Mouse (Mus musculus): ENCODE measurements around the gene Gprin1. TPM values are rescaled to one million over a fixed set of nuclear protein-coding genes. Genes with fewer than 3 reads are reported as not detected.

The Gprin1 gene
- polyA plus RNA-seq, 1 experiment = 0.05 TPM

- no peak for TF ChIP-seq POLR2A (IDR thresholded peaks at IDR 0.05; ENCODE audit: low read depth, low read length)
- TF ChIP-seq CTCF (IDR thresholded peaks at IDR 0.05; ENCODE audit: extremely low read depth, insufficient read depth, insufficient read length, insufficient replicate concordance) = no peak
- 82% methylated on average over 11 of the region's 11 CpGs for WGBS
- H3K27me3 ChIP-seq (ENCODE audit: control insufficient read depth, insufficient read depth, low read length) = no peaks in the 10 kb centered on the region
Measured at GRCm38 (mm10) chr13:54726131-54726530, 23.5 kb downstream of the Gprin1 start.

GRCm38 (mm10) chr13:54723143-54723542, 26.5 kb downstream of the Gprin1 start:
- TF ChIP-seq CTCF (IDR thresholded peaks at IDR 0.05; ENCODE audit: extremely low read depth, insufficient read depth, insufficient read length, insufficient replicate concordance) = no peak
- no peak for TF ChIP-seq POLR2A (IDR thresholded peaks at IDR 0.05; ENCODE audit: low read depth, low read length)

More at GRCm38 (mm10) chr13:54726131-54726530, 23.5 kb downstream of the Gprin1 start:
- H3K4me1 ChIP-seq (ENCODE audit: control insufficient read depth, insufficient read depth, insufficient read length) = no peaks in the 10 kb centered on the region
- no peaks in the 10 kb centered on the region for H3K36me3 ChIP-seq (ENCODE audit: control insufficient read depth, insufficient read depth, low read length)
- no peak overlapping the region for H3K4me3 ChIP-seq (ENCODE audit: extremely low read depth, insufficient read depth, insufficient read length)
- no peak overlapping the region for H3K27ac ChIP-seq (ENCODE audit: insufficient read depth, low read length)
- DNase-seq (ENCODE audit: low read depth in 1 of 2, low spot score in 2 of 2) = no peak

GRCm38 (mm10) chr13:54716916-54717315, 32.8 kb downstream of the Gprin1 start:
- TF ChIP-seq CTCF (IDR thresholded peaks at IDR 0.05; ENCODE audit: extremely low read depth, insufficient read depth, insufficient read length, insufficient replicate concordance) (peak; percentile 80), POLR2A (IDR thresholded peaks at IDR 0.05; ENCODE audit: low read depth, low read length) (no peak)
- no peak overlapping the region for H3K27ac ChIP-seq (ENCODE audit: insufficient read depth, low read length)
- H3K36me3 ChIP-seq (ENCODE audit: control insufficient read depth, insufficient read depth, low read length) = no peaks in the 10 kb centered on the region
- WGBS = 2% methylated on average over 5 of the region's 5 CpGs
- H3K4me3 ChIP-seq (ENCODE audit: extremely low read depth, insufficient read depth, insufficient read length) = no peak overlapping the region
- H3K4me1 ChIP-seq (ENCODE audit: control insufficient read depth, insufficient read depth, insufficient read length) = no peaks in the 10 kb centered on the region
- H3K27me3 ChIP-seq (ENCODE audit: control insufficient read depth, insufficient read depth, low read length) = no peaks in the 10 kb centered on the region
- peak; percentile 19 to 38 for DNase-seq (ENCODE audit: low read depth in 1 of 2, low spot score in 2 of 2)

More at GRCm38 (mm10) chr13:54723143-54723542, 26.5 kb downstream of the Gprin1 start:
- no peaks in the 10 kb centered on the region for H3K27me3 ChIP-seq (ENCODE audit: control insufficient read depth, insufficient read depth, low read length)
- H3K4me1 ChIP-seq (ENCODE audit: control insufficient read depth, insufficient read depth, insufficient read length) = no peaks in the 10 kb centered on the region
- no peaks in the 10 kb centered on the region for H3K36me3 ChIP-seq (ENCODE audit: control insufficient read depth, insufficient read depth, low read length)
- no peak for DNase-seq (ENCODE audit: low read depth in 1 of 2, low spot score in 2 of 2)
- no peak overlapping the region for H3K27ac ChIP-seq (ENCODE audit: insufficient read depth, low read length)
- no peak overlapping the region for H3K4me3 ChIP-seq (ENCODE audit: extremely low read depth, insufficient read depth, insufficient read length)
- 94% methylated on average over 3 of the region's 3 CpGs for WGBS

GRCm38 (mm10) chr13:54714996-54715395, 34.7 kb downstream of the Gprin1 start:
- no peak for TF ChIP-seq CTCF (IDR thresholded peaks at IDR 0.05; ENCODE audit: extremely low read depth, insufficient read depth, insufficient read length, insufficient replicate concordance)
- TF ChIP-seq POLR2A (IDR thresholded peaks at IDR 0.05; ENCODE audit: low read depth, low read length) = no peak
- WGBS = 76% methylated on average over 10 of the region's 10 CpGs

GRCm38 (mm10) chr13:54714393-54714792, 35.3 kb downstream of the Gprin1 start:
- H3K4me3 ChIP-seq (ENCODE audit: extremely low read depth, insufficient read depth, insufficient read length) = no peak overlapping the region
- 48% methylated on average over 4 of the region's 4 CpGs for whole genome bisulfite sequencing
- H3K27me3 ChIP-seq (ENCODE audit: control insufficient read depth, insufficient read depth, low read length) = no peaks in the 10 kb centered on the region
- H3K4me1 ChIP-seq (ENCODE audit: control insufficient read depth, insufficient read depth, insufficient read length) = no peaks in the 10 kb centered on the region
- no peak for TF ChIP-seq POLR2A (IDR thresholded peaks at IDR 0.05; ENCODE audit: low read depth, low read length)
- TF ChIP-seq CTCF (IDR thresholded peaks at IDR 0.05; ENCODE audit: extremely low read depth, insufficient read depth, insufficient read length, insufficient replicate concordance) = no peak
- no peaks in the 10 kb centered on the region for H3K36me3 ChIP-seq (ENCODE audit: control insufficient read depth, insufficient read depth, low read length)
- no peak for DNase-seq (ENCODE audit: low read depth in 1 of 2, low spot score in 2 of 2)
- H3K27ac ChIP-seq (ENCODE audit: insufficient read depth, low read length) = no peak overlapping the region

More at GRCm38 (mm10) chr13:54714996-54715395, 34.7 kb downstream of the Gprin1 start:
- no peak for DNase-seq (ENCODE audit: low read depth in 1 of 2, low spot score in 2 of 2)
- Histone ChIP-seq H3K4me1 (ENCODE audit: control insufficient read depth, insufficient read depth, insufficient read length) (no peaks in the 10 kb centered on the region), H3K4me3 (ENCODE audit: extremely low read depth, insufficient read depth, insufficient read length) (no peak overlapping the region), H3K27ac (ENCODE audit: insufficient read depth, low read length) (no peak overlapping the region), H3K27me3 (ENCODE audit: control insufficient read depth, insufficient read depth, low read length) (no peaks in the 10 kb centered on the region), H3K36me3 (ENCODE audit: control insufficient read depth, insufficient read depth, low read length) (no peaks in the 10 kb centered on the region)

GRCm38 (mm10) chr13:54710866-54711265, 38.8 kb downstream of the Gprin1 start:
- Histone ChIP-seq H3K36me3 (ENCODE audit: control insufficient read depth, insufficient read depth, low read length) (no peaks in the 10 kb centered on the region), H3K4me3 (ENCODE audit: extremely low read depth, insufficient read depth, insufficient read length) (no peak overlapping the region), H3K4me1 (ENCODE audit: control insufficient read depth, insufficient read depth, insufficient read length) (no peaks in the 10 kb centered on the region), H3K27ac (ENCODE audit: insufficient read depth, low read length) (no peak overlapping the region), H3K27me3 (ENCODE audit: control insufficient read depth, insufficient read depth, low read length) (no peaks in the 10 kb centered on the region)
- TF ChIP-seq CTCF (IDR thresholded peaks at IDR 0.05; ENCODE audit: extremely low read depth, insufficient read depth, insufficient read length, insufficient replicate concordance) = no peak
- TF ChIP-seq POLR2A (IDR thresholded peaks at IDR 0.05; ENCODE audit: low read depth, low read length) = no peak
- WGBS = 87% methylated on average over 3 of the region's 3 CpGs
- DNase-seq (ENCODE audit: low read depth in 1 of 2, low spot score in 2 of 2) = no peak

- TF ChIP-seq CTCF (IDR thresholded peaks at IDR 0.05; ENCODE audit: extremely low read depth, insufficient read depth, insufficient read length, insufficient replicate concordance) (no peak), POLR2A (IDR thresholded peaks at IDR 0.05; ENCODE audit: low read depth, low read length) (no peak)
- 60% methylated on average over 6 of the region's 6 CpGs for WGBS
- DNase-seq (ENCODE audit: low read depth in 1 of 2, low spot score in 2 of 2) = no peak
- Histone ChIP-seq H3K36me3 (ENCODE audit: control insufficient read depth, insufficient read depth, low read length) (no peaks in the 10 kb centered on the region), H3K4me1 (ENCODE audit: control insufficient read depth, insufficient read depth, insufficient read length) (peaks cover 14% of the 10 kb centered on the region; the same call in 1 of the 2 replicates), H3K27ac (ENCODE audit: insufficient read depth, low read length) (no peak overlapping the region), H3K27me3 (ENCODE audit: control insufficient read depth, insufficient read depth, low read length) (no peaks in the 10 kb centered on the region), H3K4me3 (ENCODE audit: extremely low read depth, insufficient read depth, insufficient read length) (no peak overlapping the region)
Measured at GRCm38 (mm10) chr13:54704890-54705289, 44.8 kb downstream of the Gprin1 start.

Data from spleen, adult 2 months (tissue).